Mouse (Mus musculus) spleen, postnatal 4 days (tissue): ENCODE data around the gene Gm43720.
"Not testable (repeated sequence)": the region's sequence is repeated elsewhere in the genome, so short reads cannot be mapped to it uniquely, and the experiment has no call there.

Source experiments
- DNase-seq, 2 experiments: peaks; one replicate each; pipeline ENCODE4 v3.0.0; 2022; ENCODE audit warnings: low spot score in 2 of 2

Gene Gm43720

DNA sequence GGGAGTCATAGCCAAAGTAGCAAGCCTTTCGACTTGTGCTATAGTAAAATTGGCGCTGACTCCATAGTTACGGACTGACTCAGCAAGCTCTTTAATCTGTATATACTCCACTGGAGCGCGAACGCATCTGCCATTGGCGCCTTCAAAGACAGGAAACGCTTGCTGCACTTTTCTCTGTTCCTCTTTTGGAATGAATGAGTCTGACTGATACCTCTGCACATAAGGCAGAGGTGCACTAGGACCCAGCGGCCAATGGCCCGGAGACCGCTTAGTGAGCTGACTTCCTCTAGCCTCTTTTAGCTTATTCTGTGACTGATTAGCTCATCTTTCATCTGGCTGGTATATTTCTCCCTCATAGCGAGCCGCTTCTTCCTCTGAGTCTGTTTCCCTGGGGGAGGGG is 63.1 kb downstream of the Gm43720 start:
- DNase-seq = not testable (repeated sequence)
